Mouse (Mus musculus): ENCODE measurements around the gene Chrdl2. TPM values are rescaled to one million over a fixed set of nuclear protein-coding genes. Genes with fewer than 3 reads are reported as not detected.

Chrdl2 gene
- polyA plus RNA-seq, 2 experiments = 0.02 TPM; not detected in 1

- WGBS (ENCODE audit: insufficient replicate concordance) = 25% methylated on average over 5 of the region's 5 CpGs
- no peak overlapping the region for H3K9ac ChIP-seq (replicated peaks)
Measured at GRCm38 (mm10) chr7:100010711-100011110, 4.7 kb downstream of the Chrdl2 start.

GRCm38 (mm10) chr7:100012085-100012484 lies 6.1 kb downstream of the Chrdl2 start:
- WGBS (ENCODE audit: insufficient replicate concordance) = 54% methylated on average over 8 of the region's 8 CpGs
- DNase-seq (ENCODE audit: low read depth in 3 of 3, low spot score in 3 of 3) (no peak), ATAC-seq (ENCODE audit: insufficient read depth) (no peak)
- Histone ChIP-seq H3K9ac (replicated peaks) (no peak overlapping the region), H3K27ac (no peak overlapping the region), H3K4me3 (ENCODE audit: insufficient read depth in 1 of 2, low read depth in 2 of 2, low read length in 2 of 2) (no peak overlapping the region), H3K27me3 (ENCODE audit: control insufficient read depth, insufficient read depth, low read length) (peaks cover 15% of the 10 kb centered on the region), H3K4me1 (replicated peaks; ENCODE audit: control insufficient read depth in 2 of 2, insufficient read depth in 2 of 2, low read length in 1 of 2) (no peaks in the 10 kb centered on the region; a peak in 1 of 4 replicates), H3K4me2 (ENCODE audit: low read depth) (no peak overlapping the region), H3K36me3 (replicated peaks; ENCODE audit: control insufficient read depth, insufficient read depth, low read depth) (no peaks in the 10 kb centered on the region), H3K9me3 (ENCODE audit: control insufficient read depth, low read length) (no peaks in the 10 kb centered on the region)
- TF ChIP-seq EP300 (IDR thresholded peaks at IDR 0.05; ENCODE audit: low read depth) = no peak
- no peak for TF ChIP-seq CTCF (IDR thresholded peaks at IDR 0.05; ENCODE audit: low read depth)

More at GRCm38 (mm10) chr7:100010711-100011110, 4.7 kb downstream of the Chrdl2 start:
- no peaks in the 10 kb centered on the region for H3K9me3 ChIP-seq (ENCODE audit: control insufficient read depth, low read length)
- no peak overlapping the region for H3K4me2 ChIP-seq (ENCODE audit: low read depth)
- H3K36me3 ChIP-seq (replicated peaks; ENCODE audit: control insufficient read depth, insufficient read depth, low read depth) = no peaks in the 10 kb centered on the region
- DNase-seq (ENCODE audit: low read depth in 3 of 3, low spot score in 3 of 3) (no peak), ATAC-seq (ENCODE audit: insufficient read depth) (no peak)
- H3K4me1 ChIP-seq (replicated peaks; ENCODE audit: control insufficient read depth in 2 of 2, insufficient read depth in 2 of 2, low read length in 1 of 2) = no peaks in the 10 kb centered on the region; a peak in 1 of 4 replicates
- H3K4me3 ChIP-seq (ENCODE audit: insufficient read depth in 1 of 2, low read depth in 2 of 2, low read length in 2 of 2) = no peak overlapping the region
- H3K27ac ChIP-seq = no peak overlapping the region
- TF ChIP-seq CTCF (IDR thresholded peaks at IDR 0.05; ENCODE audit: low read depth) (no peak), EP300 (IDR thresholded peaks at IDR 0.05; ENCODE audit: low read depth) (no peak)
- peaks cover 28% of the 10 kb centered on the region for H3K27me3 ChIP-seq (ENCODE audit: control insufficient read depth, insufficient read depth, low read length)

GRCm38 (mm10) chr7:100012515-100012914 lies 6.5 kb downstream of the Chrdl2 start:
- ATAC-seq (ENCODE audit: insufficient read depth) = no peak
- H3K27me3 ChIP-seq (ENCODE audit: control insufficient read depth, insufficient read depth, low read length) = peaks cover 11% of the 10 kb centered on the region
- H3K4me1 ChIP-seq (replicated peaks; ENCODE audit: control insufficient read depth in 2 of 2, insufficient read depth in 2 of 2, low read length in 1 of 2) = no peaks in the 10 kb centered on the region; a peak in 1 of 4 replicates
- no peak overlapping the region for H3K4me2 ChIP-seq (ENCODE audit: low read depth)
- TF ChIP-seq EP300 (IDR thresholded peaks at IDR 0.05; ENCODE audit: low read depth) (no peak), CTCF (IDR thresholded peaks at IDR 0.05; ENCODE audit: low read depth) (no peak)
- 41% methylated on average over 6 of the region's 6 CpGs for WGBS (ENCODE audit: insufficient replicate concordance)
- H3K9ac ChIP-seq (replicated peaks) = no peak overlapping the region
- DNase-seq (ENCODE audit: low read depth in 3 of 3, low spot score in 3 of 3) = no peak
- no peak overlapping the region for H3K4me3 ChIP-seq (ENCODE audit: insufficient read depth in 1 of 2, low read depth in 2 of 2, low read length in 2 of 2)
- no peaks in the 10 kb centered on the region for H3K9me3 ChIP-seq (ENCODE audit: control insufficient read depth, low read length)
- H3K27ac ChIP-seq = no peak overlapping the region
- H3K36me3 ChIP-seq (replicated peaks; ENCODE audit: control insufficient read depth, insufficient read depth, low read depth) = no peaks in the 10 kb centered on the region

- Histone ChIP-seq H3K9ac (replicated peaks) (no peak overlapping the region), H3K27me3 (ENCODE audit: control insufficient read depth, insufficient read depth, low read length) (peaks cover 2% of the 10 kb centered on the region), H3K4me2 (ENCODE audit: low read depth) (no peak overlapping the region), H3K36me3 (replicated peaks; ENCODE audit: control insufficient read depth, insufficient read depth, low read depth) (no peaks in the 10 kb centered on the region), H3K9me3 (ENCODE audit: control insufficient read depth, low read length) (no peaks in the 10 kb centered on the region), H3K4me3 (ENCODE audit: insufficient read depth in 1 of 2, low read depth in 2 of 2, low read length in 2 of 2) (no peak overlapping the region), H3K4me1 (replicated peaks; ENCODE audit: control insufficient read depth in 2 of 2, insufficient read depth in 2 of 2, low read length in 1 of 2) (no peaks in the 10 kb centered on the region; a peak in 1 of 4 replicates), H3K27ac (no peak overlapping the region)
- no peak for ATAC-seq (ENCODE audit: insufficient read depth)
- 37% methylated on average over 8 of the region's 8 CpGs for whole genome bisulfite sequencing (ENCODE audit: insufficient replicate concordance)
- TF ChIP-seq EP300 (IDR thresholded peaks at IDR 0.05; ENCODE audit: low read depth) = no peak
- TF ChIP-seq CTCF (IDR thresholded peaks at IDR 0.05; ENCODE audit: low read depth) = no peak
- no peak for DNase-seq (ENCODE audit: low read depth in 3 of 3, low spot score in 3 of 3)
Measured at GRCm38 (mm10) chr7:100014123-100014600, 8.2 kb downstream of the Chrdl2 start.

GRCm38 (mm10) chr7:100017056-100017455 lies 11.1 kb downstream of the Chrdl2 start:
- H3K4me3 ChIP-seq (ENCODE audit: insufficient read depth in 1 of 2, low read depth in 2 of 2, low read length in 2 of 2) = no peak overlapping the region
- no peaks in the 10 kb centered on the region for H3K4me1 ChIP-seq (replicated peaks; ENCODE audit: control insufficient read depth in 2 of 2, insufficient read depth in 2 of 2, low read length in 1 of 2)
- H3K27me3 ChIP-seq (ENCODE audit: control insufficient read depth, insufficient read depth, low read length) = no peaks in the 10 kb centered on the region
- no peak overlapping the region for H3K9ac ChIP-seq (replicated peaks)
- TF ChIP-seq EP300 (IDR thresholded peaks at IDR 0.05; ENCODE audit: low read depth) (no peak), CTCF (IDR thresholded peaks at IDR 0.05; ENCODE audit: low read depth) (no peak)
- no peak overlapping the region for H3K4me2 ChIP-seq (ENCODE audit: low read depth)
- DNase-seq (ENCODE audit: low read depth in 3 of 3, low spot score in 3 of 3) (no peak), ATAC-seq (ENCODE audit: insufficient read depth) (no peak)
- no peaks in the 10 kb centered on the region for H3K9me3 ChIP-seq (ENCODE audit: control insufficient read depth, low read length)
- no peak overlapping the region for H3K27ac ChIP-seq
- WGBS (ENCODE audit: insufficient replicate concordance) = 65% methylated on average over 8 of the region's 8 CpGs
- no peaks in the 10 kb centered on the region for H3K36me3 ChIP-seq (replicated peaks; ENCODE audit: control insufficient read depth, insufficient read depth, low read depth)

Data from liver, embryonic 14.5 days (tissue).